8 mouse cellular contexts compared by ENCODE assay signal in the genomic region with DNA sequence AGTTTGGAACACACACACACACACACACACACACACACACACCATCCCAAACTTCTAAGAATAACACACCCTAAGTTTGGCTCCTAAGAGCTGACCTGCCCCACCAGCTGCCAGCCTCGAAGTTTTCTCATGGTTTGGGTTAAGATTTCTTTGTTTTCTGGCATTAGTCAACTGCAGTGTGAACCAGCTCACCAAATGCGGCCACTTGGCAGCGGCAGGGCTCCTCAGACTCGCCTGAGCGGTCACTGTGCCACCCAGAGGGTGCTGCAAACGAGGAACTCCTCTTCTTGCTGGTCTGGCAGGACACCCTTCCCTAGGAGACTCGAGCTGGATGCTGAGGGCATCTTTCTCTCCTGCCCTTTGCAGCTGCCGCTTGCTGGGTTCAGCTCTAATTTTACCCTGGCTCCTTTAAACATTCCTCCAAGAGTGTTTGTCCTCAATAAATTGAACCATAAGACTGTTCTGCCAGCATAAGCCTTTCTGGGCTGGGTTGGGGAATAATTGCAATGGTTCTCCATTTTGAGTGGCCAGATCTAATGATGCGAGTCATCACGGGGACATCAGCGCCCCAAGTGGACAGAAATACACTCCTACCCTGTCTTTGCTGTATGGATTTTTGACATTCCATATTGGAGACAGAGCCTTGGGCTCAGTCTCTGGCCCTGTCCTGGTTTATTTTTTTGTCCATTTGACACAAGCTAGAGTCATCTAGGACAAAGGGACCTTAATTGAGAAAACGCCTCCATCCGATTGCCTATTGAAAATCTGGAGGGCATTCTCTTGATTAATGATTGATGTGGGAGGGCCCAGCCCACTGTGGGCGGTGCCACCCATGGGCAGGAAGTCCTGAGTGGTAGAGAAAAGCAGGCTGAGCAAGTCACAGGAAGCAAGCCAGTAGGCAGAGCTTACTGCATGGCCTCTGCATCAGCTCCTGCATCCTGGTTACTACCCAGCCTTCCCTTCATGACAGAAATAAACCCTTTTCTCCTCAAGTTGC. TPM values are rescaled to one million over a fixed set of nuclear protein-coding genes. Genes with fewer than 3 reads are reported as not detected.
DNase-seq lines count a peak whose midpoint lies in the region; ATAC-seq and TF ChIP-seq lines count a peak whose summit lies in the region.

No protein-coding gene starts in this region.

- no peak for DNase-seq in forebrain, embryonic 11.5 days (ENCODE audit: low spot score)
- DNase-seq in spleen, adult 2 months (ENCODE audit: low read depth in 1 of 2, low spot score in 2 of 2): peak in 1 of 2 experiments; percentile 44
- no peak for DNase-seq in spleen, postnatal 4 days (ENCODE audit: low spot score in 2 of 2)
- peak; percentile 73 to 75 for DNase-seq in kidney, adult 8-10 months
- DNase-seq in stomach, postnatal 0 days (ENCODE audit: low spot score): peak; percentile 71
- no peak for DNase-seq in embryo, embryonic 10 days (ENCODE audit: low spot score)
- DNase-seq in gastrocnemius, adult 8-10 months (ENCODE audit: low spot score in 2 of 2): no peak

- TF ChIP-seq CTCF in spleen, adult 2 months (IDR thresholded peaks at IDR 0.05; ENCODE audit: extremely low read depth, insufficient read depth, insufficient read length, insufficient replicate concordance): no peak
- peak; percentile 51 for TF ChIP-seq CTCF in stomach, postnatal 0 days (IDR thresholded peaks at IDR 0.05; ENCODE audit: low read depth)

- WGBS in forebrain, embryonic 15.5 days: 63% methylated on average over 14 of the region's 14 CpGs
- 82% methylated on average over 14 of the region's 14 CpGs for WGBS in forebrain, embryonic 11.5 days
- WGBS in spleen, adult 2 months: 63% methylated on average over 14 of the region's 14 CpGs
- WGBS in stomach, postnatal 0 days: 72% methylated on average over 14 of the region's 14 CpGs

- H3K4me3 ChIP-seq in forebrain, embryonic 15.5 days: no peak overlapping the region
- no peak overlapping the region for H3K4me3 ChIP-seq in forebrain, embryonic 11.5 days (ENCODE audit: low read depth, low read length)
- H3K4me3 ChIP-seq in spleen, adult 2 months (ENCODE audit: extremely low read depth, insufficient read depth, insufficient read length): no peak overlapping the region
- H3K4me3 ChIP-seq in stomach, postnatal 0 days (ENCODE audit: low read depth, low read length): no peak overlapping the region

- no peak overlapping the region for H3K9ac ChIP-seq in forebrain, embryonic 15.5 days (replicated peaks)
- no peak overlapping the region for H3K9ac ChIP-seq in forebrain, embryonic 11.5 days (ENCODE audit: low read length)
- H3K9ac ChIP-seq in stomach, postnatal 0 days (ENCODE audit: low read length): no peak overlapping the region

- no peak overlapping the region for H3K4me2 ChIP-seq in forebrain, embryonic 15.5 days (replicated peaks)
- no peak overlapping the region for H3K4me2 ChIP-seq in forebrain, embryonic 11.5 days (ENCODE audit: low read depth, low read length, severe bottlenecking)
- no peak overlapping the region for H3K4me2 ChIP-seq in stomach, postnatal 0 days (replicated peaks; ENCODE audit: low read depth)

- H3K27ac ChIP-seq in forebrain, embryonic 15.5 days (replicated peaks): peak overlapping the region; percentile 52
- no peak overlapping the region for H3K27ac ChIP-seq in forebrain, embryonic 11.5 days (ENCODE audit: low read depth, low read length)
- peak overlapping the region; percentile 43 for H3K27ac ChIP-seq in spleen, adult 2 months (ENCODE audit: insufficient read depth, low read length)
- H3K27ac ChIP-seq in stomach, postnatal 0 days (replicated peaks): peak overlapping the region; percentile 67

- no peaks in the 10 kb centered on the region for H3K9me3 ChIP-seq in forebrain, embryonic 15.5 days
- H3K9me3 ChIP-seq in forebrain, embryonic 11.5 days (ENCODE audit: control insufficient read depth, low read length): no peaks in the 10 kb centered on the region
- H3K9me3 ChIP-seq in stomach, postnatal 0 days (ENCODE audit: control insufficient read depth, low read length): no peaks in the 10 kb centered on the region

- no peak for TF ChIP-seq EP300 in stomach, postnatal 0 days (optimal IDR thresholded peaks at IDR 0.05)

- TF ChIP-seq POLR2A in spleen, adult 2 months (IDR thresholded peaks at IDR 0.05; ENCODE audit: low read depth, low read length): no peak

- peaks cover 47% of the 10 kb centered on the region for H3K4me1 ChIP-seq in forebrain, embryonic 15.5 days
- peaks cover 15% of the 10 kb centered on the region; the same call in 1 of the 2 replicates for H3K4me1 ChIP-seq in forebrain, embryonic 11.5 days (replicated peaks; ENCODE audit: control insufficient read depth, insufficient read depth, low read length)
- peaks cover 26% of the 10 kb centered on the region; the same call in 1 of the 2 replicates for H3K4me1 ChIP-seq in spleen, adult 2 months (ENCODE audit: control insufficient read depth, insufficient read depth, insufficient read length)
- peaks cover 19% of the 10 kb centered on the region for H3K4me1 ChIP-seq in stomach, postnatal 0 days (replicated peaks; ENCODE audit: control insufficient read depth, insufficient read depth)

- H3K27me3 ChIP-seq in forebrain, embryonic 15.5 days: no peaks in the 10 kb centered on the region
- H3K27me3 ChIP-seq in forebrain, embryonic 11.5 days (ENCODE audit: control insufficient read depth, insufficient read depth, low read length): no peaks in the 10 kb centered on the region
- H3K27me3 ChIP-seq in spleen, adult 2 months (ENCODE audit: control insufficient read depth, insufficient read depth, low read length): no peaks in the 10 kb centered on the region
- H3K27me3 ChIP-seq in stomach, postnatal 0 days (ENCODE audit: control insufficient read depth, insufficient read depth, low read length): no peaks in the 10 kb centered on the region

- no peaks in the 10 kb centered on the region for H3K36me3 ChIP-seq in forebrain, embryonic 15.5 days
- no peaks in the 10 kb centered on the region for H3K36me3 ChIP-seq in forebrain, embryonic 11.5 days (ENCODE audit: control insufficient read depth, insufficient read depth, low read length)
- H3K36me3 ChIP-seq in spleen, adult 2 months (ENCODE audit: control insufficient read depth, insufficient read depth, low read length): no peaks in the 10 kb centered on the region; the same call in none of the 2 replicates
- H3K36me3 ChIP-seq in stomach, postnatal 0 days (ENCODE audit: control insufficient read depth, insufficient read depth, low read length): no peaks in the 10 kb centered on the region

- ATAC-seq in forebrain, embryonic 15.5 days (replicated peaks): no peak
- ATAC-seq in forebrain, embryonic 11.5 days (replicated peaks; ENCODE audit: low FRiP score): no peak
- ATAC-seq in stomach, postnatal 0 days (ENCODE audit: low FRiP score, low TSS enrichment): peak; percentile 58

RNA-seq across cellular contexts. Expression of a gene that starts 37.7 kb away (rescaled TPM):
- polyA plus RNA-seq in forebrain, embryonic 15.5 days (2015; fragmentation: Nextera tagmentation; extraction: Ambion mirVana): 6.2 and 7.9 TPM in 2 replicates
- 13.8 and 16.5 TPM in 2 replicates for polyA plus RNA-seq in forebrain, embryonic 11.5 days (2014; fragmentation: Nextera tagmentation; extraction: Ambion mirVana)
- polyA plus RNA-seq in spleen, adult 2 months (2012; rRNA removed): 37.4 and 48.6 TPM in 2 replicates
- 11.3 and 12.5 TPM in 2 replicates for polyA plus RNA-seq in stomach, postnatal 0 days (2015; fragmentation: Nextera tagmentation; extraction: Ambion mirVana)
- total RNA-seq in gastrocnemius, adult 8-10 months (2022): 10 to 100 TPM in 1 of 4 experiments, 1 to 10 TPM in 3; 6.9 to 11.1 (median 8.1) TPM

Comparison
In these comparisons a context has a peak if more than half of its experiments do, and no peak if none do; other contexts are left out.
1. DNase-seq: peak in kidney, adult 8-10 months (2 of 2) and stomach, postnatal 0 days (single experiment); none in forebrain, embryonic 11.5 days (single experiment), spleen, postnatal 4 days (0 of 2), embryo, embryonic 10 days (single experiment) and gastrocnemius, adult 8-10 months (0 of 2).